Mouse (Mus musculus) adrenal gland (tissue): Measurements from ENCODE around the gene Tsacc.

ENCODE experiments used
- intact Hi-C: fragments of 180-260 bp; cut with DNase I; formaldehyde crosslinking; loops from one replicate; pipeline ENCODE4 v1.15.1; 2025

The Tsacc gene

GRCm38 (mm10) chr3:88239446-88239845 lies 57.4 kb downstream of the Tsacc start:
- intact Hi-C loops: no loop called here

DNA sequence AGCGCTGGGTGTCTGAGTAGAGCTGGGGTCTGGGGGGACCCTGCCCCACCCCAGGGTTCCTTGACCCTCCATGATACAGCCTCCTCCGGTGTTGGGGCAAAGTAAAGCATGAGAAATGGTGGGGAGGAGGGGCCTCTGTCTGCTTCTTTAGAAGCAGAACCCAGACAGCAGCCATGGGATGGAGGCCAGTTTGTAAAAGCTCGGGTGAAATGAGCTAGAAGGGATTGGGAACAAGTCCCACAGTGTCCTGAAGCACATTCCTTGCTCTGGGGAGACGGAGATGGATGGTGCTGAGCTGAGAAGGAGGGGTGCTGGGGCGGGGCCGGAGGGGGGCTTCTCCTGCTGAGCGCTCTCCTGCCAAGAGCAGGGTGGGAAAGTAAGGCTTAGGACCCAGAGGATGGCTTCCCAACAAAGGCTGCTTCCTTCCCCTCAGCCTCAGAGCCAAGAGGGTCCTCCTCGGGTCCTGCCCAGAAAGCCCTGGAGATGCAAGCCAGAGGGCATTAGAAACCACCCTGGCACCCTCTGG lies 57.9 kb downstream of the Tsacc start:
- intact Hi-C loops: no loop called here

DNA sequence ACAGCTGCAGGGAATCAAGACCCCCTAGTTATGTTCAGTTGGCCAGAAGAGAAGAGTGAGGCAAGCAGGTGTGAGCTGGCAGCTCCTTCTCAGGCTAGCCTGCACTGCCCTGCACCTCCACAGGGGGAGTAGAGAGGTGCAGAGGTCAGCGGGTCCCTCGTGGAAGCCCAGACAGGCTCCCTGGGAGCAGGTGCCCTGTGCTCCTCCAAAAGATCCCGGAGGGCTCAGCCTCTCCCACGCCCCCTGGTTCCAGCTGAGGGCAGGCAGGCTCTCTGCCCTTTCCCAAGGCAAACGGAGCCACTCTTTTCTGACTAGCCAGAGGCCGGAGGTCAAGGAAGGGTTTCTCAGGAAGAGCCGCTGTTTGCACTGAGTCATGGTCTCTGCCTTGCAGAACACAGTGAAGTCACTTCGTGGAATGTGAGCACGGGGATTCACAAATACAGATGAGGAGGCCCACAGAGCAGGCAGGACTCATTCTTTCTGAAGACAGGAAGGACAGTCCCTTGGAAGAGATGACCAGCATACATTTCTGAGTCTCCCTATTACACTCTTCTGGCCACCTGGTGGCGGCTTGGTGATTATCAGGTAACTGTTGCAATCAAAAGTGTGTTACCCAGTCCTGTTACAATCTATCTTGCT lies 59.1 kb downstream of the Tsacc start:
- intact Hi-C loops: no loop called here

DNA sequence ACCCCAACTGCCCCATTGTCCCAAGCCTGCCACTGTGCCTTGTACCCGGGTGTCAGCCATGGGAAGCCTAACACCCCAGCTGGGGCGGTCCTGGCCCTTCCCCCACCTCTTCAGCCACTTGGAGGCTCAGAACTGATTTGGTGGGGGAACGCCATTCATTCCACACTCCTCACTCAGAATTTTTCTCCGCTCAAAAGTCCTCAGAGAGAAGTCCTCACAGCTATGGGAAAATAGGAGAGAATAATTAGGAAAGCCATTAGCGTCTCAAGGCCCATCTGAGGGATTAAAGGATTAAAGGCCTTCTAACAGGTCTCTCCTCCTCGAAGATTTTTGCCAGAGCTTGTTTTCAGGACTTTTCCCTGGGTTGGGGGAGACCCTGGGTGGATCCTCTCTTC lies 59.6 kb downstream of the Tsacc start:
- intact Hi-C loops: no loop called here

DNA sequence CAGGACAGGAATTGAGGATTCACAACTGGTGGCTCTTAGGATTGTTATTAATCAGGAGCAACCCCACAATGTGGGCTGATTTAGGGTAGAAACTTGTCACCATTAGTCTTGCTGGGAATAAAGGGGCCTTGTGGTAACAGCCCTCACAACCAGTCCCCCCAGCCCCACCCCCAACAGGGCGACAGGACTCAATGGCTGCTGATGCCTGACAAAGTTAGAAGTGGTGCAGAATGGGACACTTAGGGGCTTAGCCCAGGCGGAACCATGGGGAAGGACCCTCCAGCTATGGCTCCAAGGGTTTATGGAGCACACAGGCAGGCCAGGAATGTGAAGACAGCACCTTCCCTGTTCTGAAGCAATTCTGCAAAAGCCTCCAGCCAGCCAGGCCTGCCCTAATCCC lies 61.2 kb downstream of the Tsacc start:
- intact Hi-C loops: no loop called here

DNA sequence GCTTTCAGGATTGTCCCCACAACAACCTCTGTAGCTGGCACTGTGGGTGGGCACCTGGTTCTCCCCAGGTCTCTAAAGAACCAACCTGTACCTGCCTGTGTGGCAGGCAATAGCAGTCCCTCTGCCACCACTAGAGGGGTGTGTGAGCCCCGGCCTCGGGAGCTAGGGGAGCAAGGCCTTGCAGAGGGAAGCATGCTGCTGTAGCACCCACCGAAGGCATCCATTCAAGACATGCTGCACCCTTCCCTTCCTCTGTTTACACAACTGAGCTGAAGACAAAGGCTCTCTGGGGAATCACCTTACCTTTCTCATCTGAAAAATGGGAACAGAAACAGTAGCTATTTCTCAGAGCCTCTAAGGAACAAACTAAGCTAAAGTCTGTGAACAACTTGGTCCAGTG lies 61.6 kb downstream of the Tsacc start:
- intact Hi-C loops: no loop called here

DNA sequence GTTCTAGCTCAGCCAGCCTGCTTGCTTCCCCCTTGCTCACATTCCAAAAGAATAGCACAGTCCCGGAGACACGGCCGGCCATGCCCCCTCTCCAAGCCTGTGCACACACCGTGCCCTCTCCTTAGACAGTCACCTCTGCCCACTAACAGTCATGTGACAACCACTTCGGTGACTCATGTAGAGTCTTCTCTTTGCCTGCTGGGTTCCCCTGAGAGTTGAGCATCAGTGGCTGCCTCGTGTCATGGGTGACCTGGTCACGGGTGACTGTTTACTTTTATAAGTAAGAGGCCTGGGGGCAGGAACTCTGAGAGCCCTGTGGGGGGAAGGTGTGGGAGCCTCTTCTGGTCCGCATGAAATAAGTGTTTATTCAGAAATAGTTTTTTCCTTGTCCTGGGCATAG lies 62.8 kb downstream of the Tsacc start:
- intact Hi-C loops: no loop called here

GRCm38 (mm10) chr3:88232851-88233649 lies 63.7 kb downstream of the Tsacc start:
- intact Hi-C loops: no loop called here
